In genomic region chr5:149377253-149377652, GRCm38 (mm10) we compare ENCODE assay signal across 13 mouse cellular contexts. TPM values are rescaled to one million over a fixed set of nuclear protein-coding genes. Genes with fewer than 3 reads are reported as not detected.
DNase-seq lines count a peak whose midpoint lies in the region; ATAC-seq and TF ChIP-seq lines count a peak whose summit lies in the region.
"Had no signal": no experiment of that assay in that cellular context is flagged by ENCODE, and none has a peak within 500 bp of the region (broad histone marks: within the 10 kb centered on the region; RNA-seq: fewer than 3 reads in every experiment).

No protein-coding gene starts in this region.

- no peaks in the 10 kb centered on the region for H3K27me3 ChIP-seq in heart, embryonic 13.5 days (replicated peaks)
- H3K27me3 ChIP-seq in midbrain, embryonic 10.5 days (ENCODE audit: low read depth, poor library complexity, severe bottlenecking): peaks cover 19% of the 10 kb centered on the region
- H3K27me3 ChIP-seq in midbrain, embryonic 16.5 days (ENCODE audit: control insufficient read depth, insufficient read depth, low read depth, low read length): no peaks in the 10 kb centered on the region
- no peaks in the 10 kb centered on the region for H3K27me3 ChIP-seq in midbrain, embryonic 15.5 days (replicated peaks)
- H3K27me3 ChIP-seq: embryonic facial prominence, embryonic 15.5 days had no signal

- H3K4me1 ChIP-seq in heart, embryonic 13.5 days: peaks cover 79% of the 10 kb centered on the region
- peaks cover 87% of the 10 kb centered on the region for H3K4me1 ChIP-seq in midbrain, embryonic 10.5 days
- peaks cover 39% of the 10 kb centered on the region for H3K4me1 ChIP-seq in midbrain, embryonic 16.5 days (ENCODE audit: control insufficient read depth, insufficient read depth, low read length)
- peaks cover 36% of the 10 kb centered on the region for H3K4me1 ChIP-seq in embryonic fibroblast, embryonic 13.5 days (ENCODE audit: control insufficient read depth, insufficient read depth, low read length)
- H3K4me1 ChIP-seq in midbrain, embryonic 15.5 days: peaks cover 67% of the 10 kb centered on the region

- H3K36me3 ChIP-seq in heart, embryonic 13.5 days: no peaks in the 10 kb centered on the region
- H3K36me3 ChIP-seq in midbrain, embryonic 10.5 days: no peaks in the 10 kb centered on the region
- no peaks in the 10 kb centered on the region for H3K36me3 ChIP-seq in midbrain, embryonic 16.5 days (ENCODE audit: control insufficient read depth, insufficient read depth, low read length)
- no peaks in the 10 kb centered on the region for H3K36me3 ChIP-seq in midbrain, embryonic 15.5 days (replicated peaks)
- H3K36me3 ChIP-seq: embryonic facial prominence, embryonic 15.5 days had no signal

- H3K4me2 ChIP-seq in heart, embryonic 13.5 days: peak overlapping the region; percentile 0; the same call in 1 of the 2 replicates
- no peak overlapping the region for H3K4me2 ChIP-seq in midbrain, embryonic 16.5 days (ENCODE audit: low read length)
- H3K4me2 ChIP-seq in midbrain, embryonic 15.5 days: no peak overlapping the region
- H3K4me2 ChIP-seq: embryonic facial prominence, embryonic 15.5 days had no signal

- H3K27ac ChIP-seq in heart, embryonic 13.5 days (replicated peaks): peak overlapping the region; percentile 66
- peak overlapping the region; percentile 82 for H3K27ac ChIP-seq in midbrain, embryonic 10.5 days (replicated peaks)
- no peak overlapping the region; the same call in 1 of the 2 replicates for H3K27ac ChIP-seq in midbrain, embryonic 16.5 days (ENCODE audit: low read length)
- peak overlapping the region; percentile 96 for H3K27ac ChIP-seq in embryonic fibroblast, embryonic 13.5 days (ENCODE audit: insufficient read depth, low read length)
- peak overlapping the region; percentile 16 for H3K27ac ChIP-seq in midbrain, embryonic 15.5 days
- H3K27ac ChIP-seq: embryonic facial prominence, embryonic 15.5 days had no signal

- DNase-seq in heart, postnatal 4 days: no peak
- DNase-seq in midbrain, embryonic 10.5 days (ENCODE audit: low spot score): no peak
- DNase-seq in adrenal gland, postnatal 4 days (ENCODE audit: low spot score in 2 of 2): no peak
- DNase-seq: cerebellum, adult 11-12 months; heart, adult 11 months; thymus, postnatal 4 days had no signal

- H3K4me3 ChIP-seq in heart, embryonic 13.5 days: no peak overlapping the region
- no peak overlapping the region for H3K4me3 ChIP-seq in midbrain, embryonic 10.5 days
- H3K4me3 ChIP-seq in midbrain, embryonic 16.5 days (ENCODE audit: low read depth, low read length): no peak overlapping the region
- no peak overlapping the region for H3K4me3 ChIP-seq in embryonic fibroblast, embryonic 13.5 days (ENCODE audit: insufficient read depth, low read length)
- no peak overlapping the region for H3K4me3 ChIP-seq in midbrain, embryonic 15.5 days
- H3K4me3 ChIP-seq: embryonic facial prominence, embryonic 15.5 days had no signal

- no peak for TF ChIP-seq POLR2A in embryonic fibroblast, embryonic 13.5 days (IDR thresholded peaks at IDR 0.05; ENCODE audit: low read depth, low read length)

- no peak for ATAC-seq in heart, embryonic 13.5 days (ENCODE audit: extremely low read depth, insufficient number of reproducible peaks, low FRiP score, low TSS enrichment)
- no peak for ATAC-seq in midbrain, embryonic 16.5 days
- no peak for ATAC-seq in midbrain, embryonic 15.5 days (replicated peaks)
- no peak for ATAC-seq in megakaryocyte-erythroid progenitor cell, adult 5-6 weeks (replicated peaks; ENCODE audit: low FRiP score, low TSS enrichment, poor library complexity, severe bottlenecking)

- TF ChIP-seq CTCF in embryonic fibroblast, embryonic 13.5 days (IDR thresholded peaks at IDR 0.05; ENCODE audit: borderline replicate concordance, insufficient read depth, low read length): no peak

- H3K9ac ChIP-seq in heart, embryonic 13.5 days: no peak overlapping the region
- no peak overlapping the region for H3K9ac ChIP-seq in midbrain, embryonic 16.5 days (ENCODE audit: low read depth, low read length)
- H3K9ac ChIP-seq in midbrain, embryonic 15.5 days: peak overlapping the region; percentile 3; the same call in 1 of the 2 replicates
- H3K9ac ChIP-seq: embryonic facial prominence, embryonic 15.5 days had no signal

- no peaks in the 10 kb centered on the region for H3K9me3 ChIP-seq in heart, embryonic 13.5 days
- H3K9me3 ChIP-seq in midbrain, embryonic 10.5 days (replicated peaks): peaks cover under 1% of the 10 kb centered on the region; the same call in 1 of the 2 replicates
- H3K9me3 ChIP-seq in midbrain, embryonic 16.5 days (replicated peaks; ENCODE audit: control insufficient read depth, low read length, poor library complexity, severe bottlenecking): no peaks in the 10 kb centered on the region
- no peaks in the 10 kb centered on the region for H3K9me3 ChIP-seq in midbrain, embryonic 15.5 days
- H3K9me3 ChIP-seq: embryonic facial prominence, embryonic 15.5 days had no signal

- WGBS in heart, embryonic 13.5 days: 21% methylated on average over 6 of the region's 6 CpGs
- WGBS in midbrain, embryonic 10.5 days: 68% methylated on average over 6 of the region's 6 CpGs
- WGBS in midbrain, embryonic 16.5 days: 19% methylated on average over 6 of the region's 6 CpGs
- 25% methylated on average over 6 of the region's 6 CpGs for WGBS in midbrain, embryonic 15.5 days

RNA-seq across cellular contexts. Expression of gene Medag, which starts 34.3 kb away (rescaled TPM):
- polyA plus RNA-seq in heart, embryonic 13.5 days (2015; fragmentation: Nextera tagmentation; extraction: Ambion mirVana): 1.6 and 1.8 TPM in 2 replicates
- total RNA-seq in heart, postnatal 4 days (2021): 10 to 100 TPM; 14.8 to 14.9 TPM
- 0.32 and 0.57 TPM in 2 replicates for polyA plus RNA-seq in midbrain, embryonic 10.5 days (2016; fragmentation: Nextera tagmentation; extraction: Ambion mirVana)
- 2.0 and 2.8 TPM in 2 replicates for polyA plus RNA-seq in midbrain, embryonic 16.5 days (2015; fragmentation: Nextera tagmentation; extraction: Ambion mirVana)
- 70.2 and 77.2 TPM in 2 replicates for polyA plus RNA-seq in embryonic fibroblast, embryonic 13.5 days (2011; ENCODE audit: insufficient read length, low read depth, missing spikeins)
- polyA plus RNA-seq in midbrain, embryonic 15.5 days (2015; fragmentation: Nextera tagmentation; extraction: Ambion mirVana): 2.6 and 2.7 TPM in 2 replicates
- not detected in 2 replicates for total RNA-seq in megakaryocyte-erythroid progenitor cell, adult 5-6 weeks (2014; fragmentation: Nextera tagmentation)
- total RNA-seq in megakaryocyte-erythroid progenitor cell, adult 5-6 weeks (2017): not detected in 2 replicates
- total RNA-seq in adrenal gland, postnatal 4 days (2021): 1 to 10 TPM; 4.5 to 5.3 TPM
- total RNA-seq: CH12.LX had no signal

Comparison
In these comparisons a context has a peak if more than half of its experiments do, and no peak if none do; other contexts are left out.
1. RNA of gene Medag, which starts 34.3 kb away (polyA plus RNA-seq): 70.2 to 77.2 TPM in embryonic fibroblast, embryonic 13.5 days; 2.6 to 2.7 TPM in midbrain, embryonic 15.5 days, 2.0 to 2.8 TPM in midbrain, embryonic 16.5 days, 1.6 to 1.8 TPM in heart, embryonic 13.5 days and 0.32 to 0.57 TPM in midbrain, embryonic 10.5 days; every median in the first group is over 10 times any median in the second.